Mouse (Mus musculus) limb, embryonic 14.5 days (tissue): ENCODE data around the gene Prrc2c. TPM values are rescaled to one million over a fixed set of nuclear protein-coding genes. Genes with fewer than 3 reads are reported as not detected.

Experiments
- ATAC-seq: fragments of 200-750 bp; cut with Nextera tagmentation; 2 replicates; pipeline ENCODE4 v1.8.0; 2017; ENCODE audit warnings: low read depth, moderate number of reproducible peaks, moderate TSS enrichment; ENCODE audit not compliant: low FRiP score
- DNase-seq: peaks from one replicate; pipeline ENCODE4 v3.0.0-alpha.2; 2015; ENCODE audit warnings: low spot score
- H3K27ac ChIP-seq: fragments of 300-500 bp; sonication (generic); replicated peaks from 2 replicates; pipeline ENCODE4 v1.5.1; 2014; ENCODE audit warnings: low read depth, mild to moderate bottlenecking, low read length, moderate library complexity, mixed read lengths
- H3K27me3 ChIP-seq: fragments of 300-500 bp; sonication (generic); 2 replicates; pipeline ENCODE4 v1.6.1; 2014; ENCODE audit warnings: low read length, mixed read lengths; ENCODE audit not compliant: control insufficient read depth, insufficient read depth
- H3K36me3 ChIP-seq: fragments of 300-500 bp; sonication (generic); 2 replicates; pipeline ENCODE4 v1.6.1; 2014; ENCODE audit warnings: mild to moderate bottlenecking, low read length, moderate library complexity, mixed read lengths; ENCODE audit not compliant: control insufficient read depth, insufficient read depth
- H3K4me1 ChIP-seq: fragments of 300-500 bp; sonication (generic); 2 replicates; pipeline ENCODE4 v1.6.1; 2014; ENCODE audit warnings: antibody characterized with exemption, low read length, mixed read lengths; ENCODE audit not compliant: control insufficient read depth, insufficient read depth
- H3K4me2 ChIP-seq: fragments of 300-500 bp; sonication (generic); replicated peaks from 2 replicates; pipeline ENCODE4 v1.6.1; 2014; ENCODE audit warnings: low read depth, mild to moderate bottlenecking, low read length, moderate library complexity; ENCODE audit not compliant: severe bottlenecking
- H3K4me3 ChIP-seq: fragments of 300-500 bp; sonication (generic); replicated peaks from 2 replicates; pipeline ENCODE4 v1.5.1; 2014; ENCODE audit warnings: low read length
- H3K9ac ChIP-seq: fragments of 300-500 bp; sonication (generic); 2 replicates; pipeline ENCODE4 v1.6.1; 2014; ENCODE audit warnings: mild to moderate bottlenecking, low read depth, low read length, moderate library complexity; ENCODE audit not compliant: severe bottlenecking
- H3K9me3 ChIP-seq: fragments of 300-500 bp; sonication (generic); 2 replicates; pipeline ENCODE4 v1.6.1; 2016; ENCODE audit warnings: low read length; ENCODE audit not compliant: control insufficient read depth
- POLR2A ChIP-seq: fragments of 200-500 bp; IDR thresholded peaks from 2 replicates; pipeline ENCODE4 v1.8.0; 2012; ENCODE audit warnings: inconsistent platforms, mild to moderate bottlenecking, moderate library complexity, borderline replicate concordance; ENCODE audit not compliant: insufficient read depth, insufficient read length; ENCODE audit errors: extremely low read depth
- WGBS: fragments of 180-500 bp; shearing (Covaris S2); extraction: QIAGEN DNeasy Blood & Tissue Kit; methylation state at CpG from one replicate; pipeline ENCODE4 v1.1.7; 2014; 5-methylcytosine and 5-hydroxymethylcytosine counted together
- microRNA-seq: library from miRNA; unstranded; fragments of <30 nt; microRNA quantifications from one replicate; pipeline ENCODE4, GENCODE M21; 2016
- polyA plus RNA-seq, 2 experiments: library from polyadenylated mRNA; depleted of rRNA in 1 of 2; stranded (reverse) in 1 of 2; unstranded in 1 of 2; fragments of >200 nt; fragmentation: Nextera tagmentation in 1 of 2; extraction: Ambion mirVana in 1 of 2; gene quantifications; 2 replicates each; pipeline versions ENCODE4 v1.2.1 to v1.2.3; 2012 to 2014

Prrc2c gene
- polyA plus RNA-seq, 2 experiments, result 69.1 to 165 TPM

DNA sequence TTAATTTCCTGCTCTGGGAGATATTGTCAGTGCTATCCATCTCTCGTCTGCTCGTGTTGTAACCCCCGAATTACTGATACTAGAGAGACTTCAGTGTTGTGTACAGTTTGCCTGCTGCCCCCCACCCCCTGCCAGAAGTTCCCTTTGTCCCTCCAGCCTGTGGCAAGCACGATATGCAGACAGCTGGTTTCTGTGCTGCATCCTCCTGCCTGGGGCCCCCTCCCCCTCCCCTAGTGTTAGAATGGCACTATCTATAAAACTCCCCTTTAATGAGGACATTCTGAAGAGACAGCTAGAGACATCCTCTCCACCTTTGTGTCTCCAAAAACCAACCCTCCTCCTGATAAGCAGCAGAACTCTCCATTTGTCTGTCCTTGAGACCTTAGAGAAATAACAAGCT lies 116.5 kb downstream of the Prrc2c start:
- 28% methylated on average over 4 of the region's 4 CpGs for WGBS
- ATAC-seq (no peak), DNase-seq (no peak)

More for the DNA sequence above, 116.5 kb downstream of the Prrc2c start:
- Histone ChIP-seq H3K4me1 (no peaks in the 10 kb centered on the region), H3K4me3 (no peak overlapping the region), H3K9me3 (no peaks in the 10 kb centered on the region), H3K9ac (no peak overlapping the region), H3K27ac (no peak overlapping the region), H3K4me2 (no peak overlapping the region), H3K27me3 (no peaks in the 10 kb centered on the region), H3K36me3 (no peaks in the 10 kb centered on the region)
- no peak for TF ChIP-seq POLR2A

Small RNAs within 50 kb of the gene (microRNA-seq; reads per million reads assigned to microRNA genes)
- not detected for gene Gm27616

Other genes with a start within 250 kb of the Prrc2c start
- 16.3 and 17.9 TPM in 2 replicates for gene Mettl13, start 192.0 kb downstream of the Prrc2c start, polyA plus RNA-seq (2012; rRNA removed)
- 17.0 and 18.3 TPM in 2 replicates for gene Mettl13, start 192.0 kb downstream of the Prrc2c start, polyA plus RNA-seq (2014; fragmentation: Nextera tagmentation; extraction: Ambion mirVana)
- gene Vamp4, start 170.0 kb downstream of the Prrc2c start, polyA plus RNA-seq (2012; rRNA removed), result 35.5 and 47.0 TPM in 2 replicates
- gene Vamp4, start 170.0 kb downstream of the Prrc2c start, polyA plus RNA-seq (2014; fragmentation: Nextera tagmentation; extraction: Ambion mirVana), result 68.9 and 73.5 TPM in 2 replicates
- gene Myoc, start 101.4 kb downstream of the Prrc2c start, polyA plus RNA-seq (2012; rRNA removed), result 0.22 and 0.23 TPM in 2 replicates
- not detected in 2 replicates for gene Myoc, start 101.4 kb downstream of the Prrc2c start, polyA plus RNA-seq (2014; fragmentation: Nextera tagmentation; extraction: Ambion mirVana)
- gene Myocos, start 82.3 kb downstream of the Prrc2c start, polyA plus RNA-seq (2012; rRNA removed), result not detected in 2 replicates
- gene Myocos, start 82.3 kb downstream of the Prrc2c start, polyA plus RNA-seq (2014; fragmentation: Nextera tagmentation; extraction: Ambion mirVana), result not detected in 2 replicates
- 0.84 and 0.99 TPM in 2 replicates for gene Fmo4, start 73.4 kb upstream of the Prrc2c start, polyA plus RNA-seq (2012; rRNA removed)
- gene Fmo4, start 73.4 kb upstream of the Prrc2c start, polyA plus RNA-seq (2014; fragmentation: Nextera tagmentation; extraction: Ambion mirVana), result 0.76 and 0.80 TPM in 2 replicates
- 41.4 and 46.7 TPM in 2 replicates for gene Fmo1, start 126.1 kb upstream of the Prrc2c start, polyA plus RNA-seq (2012; rRNA removed)
- 33.5 and 35.0 TPM in 2 replicates for gene Fmo1, start 126.1 kb upstream of the Prrc2c start, polyA plus RNA-seq (2014; fragmentation: Nextera tagmentation; extraction: Ambion mirVana)
- gene Fmo2, start 158.2 kb upstream of the Prrc2c start, polyA plus RNA-seq (2012; rRNA removed), result 1.5 and 2.1 TPM in 2 replicates
- 1.5 TPM in 2 replicates for gene Fmo2, start 158.2 kb upstream of the Prrc2c start, polyA plus RNA-seq (2014; fragmentation: Nextera tagmentation; extraction: Ambion mirVana)
- gene Fmo6, start 197.0 kb upstream of the Prrc2c start, polyA plus RNA-seq (2012; rRNA removed), result 1.1 and 1.4 TPM in 2 replicates
- gene Fmo6, start 197.0 kb upstream of the Prrc2c start, polyA plus RNA-seq (2014; fragmentation: Nextera tagmentation; extraction: Ambion mirVana), result 0.84 and 0.85 TPM in 2 replicates
- gene Fmo3, start 244.0 kb upstream of the Prrc2c start, polyA plus RNA-seq (2012; rRNA removed), result 0.06 TPM in 1 of 2 replicates, not detected in the other
- 0.08 TPM in 1 of 2 replicates, not detected in the other for gene Fmo3, start 244.0 kb upstream of the Prrc2c start, polyA plus RNA-seq (2014; fragmentation: Nextera tagmentation; extraction: Ambion mirVana)